20 mouse cellular contexts compared by ENCODE assay signal in the genomic region with DNA sequence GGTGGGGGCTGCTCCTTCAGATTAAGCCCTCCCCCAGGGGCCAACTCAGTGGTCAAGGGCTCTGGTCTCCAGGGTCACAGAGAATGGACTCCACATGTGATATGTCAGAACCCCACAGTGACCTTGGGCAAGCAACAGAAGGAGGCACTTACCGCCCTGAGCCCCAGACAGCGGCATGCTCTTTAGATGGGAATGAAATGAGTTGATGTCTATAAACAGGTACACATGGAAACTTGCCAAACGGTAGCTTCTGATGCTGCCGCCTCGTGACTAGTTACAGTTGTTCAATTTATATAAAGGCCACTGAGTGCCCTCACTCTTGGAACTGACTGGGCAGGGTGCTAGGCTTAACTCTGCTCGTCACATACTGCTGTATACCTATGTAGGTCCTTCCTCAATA.
DNase-seq lines count a peak whose midpoint lies in the region; ATAC-seq and TF ChIP-seq lines count a peak whose summit lies in the region.
"Had no signal": no experiment of that assay in that cellular context is flagged by ENCODE, and none has a peak within 500 bp of the region (broad histone marks: within the 10 kb centered on the region; RNA-seq: fewer than 3 reads in every experiment).

No protein-coding gene starts in this region.

- ATAC-seq in hindbrain, embryonic 13.5 days (ENCODE audit: low FRiP score): no peak
- no peak for ATAC-seq in hindbrain, postnatal 0 days
- ATAC-seq in heart, embryonic 14.5 days (ENCODE audit: insufficient number of reproducible peaks, insufficient read depth, low FRiP score, low read depth): peak; percentile 65; the same call in 1 of the 2 replicates
- ATAC-seq: forebrain, embryonic 16.5 days; midbrain, embryonic 13.5 days had no signal

- H3K4me3 ChIP-seq in hindbrain, embryonic 13.5 days: no peak overlapping the region
- no peak overlapping the region for H3K4me3 ChIP-seq in hindbrain, postnatal 0 days (ENCODE audit: low read length)
- no peak overlapping the region for H3K4me3 ChIP-seq in embryonic facial prominence, embryonic 10.5 days
- no peak overlapping the region for H3K4me3 ChIP-seq in heart, embryonic 14.5 days (ENCODE audit: control insufficient read depth in 1 of 2, insufficient read depth in 1 of 2, low read depth in 1 of 2, low read length in 2 of 2)
- H3K4me3 ChIP-seq: lung, embryonic 15.5 days; midbrain, embryonic 13.5 days had no signal

- no peak overlapping the region for H3K4me2 ChIP-seq in hindbrain, embryonic 13.5 days
- no peak overlapping the region for H3K4me2 ChIP-seq in hindbrain, postnatal 0 days (ENCODE audit: low read depth, low read length)
- H3K4me2 ChIP-seq in heart, embryonic 14.5 days (ENCODE audit: low read length): no peak overlapping the region
- H3K4me2 ChIP-seq: lung, embryonic 15.5 days; midbrain, embryonic 13.5 days had no signal

- H3K36me3 ChIP-seq in hindbrain, embryonic 13.5 days: no peaks in the 10 kb centered on the region
- no peaks in the 10 kb centered on the region for H3K36me3 ChIP-seq in hindbrain, postnatal 0 days (ENCODE audit: insufficient read depth, low read length)
- no peaks in the 10 kb centered on the region for H3K36me3 ChIP-seq in embryonic facial prominence, embryonic 10.5 days (replicated peaks)
- no peaks in the 10 kb centered on the region for H3K36me3 ChIP-seq in heart, embryonic 14.5 days (ENCODE audit: control insufficient read depth, insufficient read depth, low read length)
- H3K36me3 ChIP-seq: lung, embryonic 15.5 days; midbrain, embryonic 13.5 days had no signal

- H3K9me3 ChIP-seq in hindbrain, embryonic 13.5 days: no peaks in the 10 kb centered on the region
- no peaks in the 10 kb centered on the region for H3K9me3 ChIP-seq in hindbrain, postnatal 0 days (ENCODE audit: low read length)
- no peaks in the 10 kb centered on the region for H3K9me3 ChIP-seq in embryonic facial prominence, embryonic 10.5 days
- H3K9me3 ChIP-seq in heart, embryonic 14.5 days (ENCODE audit: control insufficient read depth, low read length): no peaks in the 10 kb centered on the region
- H3K9me3 ChIP-seq: lung, embryonic 15.5 days; midbrain, embryonic 13.5 days had no signal

- WGBS in hindbrain, embryonic 13.5 days: 80% methylated on average over 6 of the region's 6 CpGs
- WGBS in hindbrain, postnatal 0 days: 66% methylated on average over 6 of the region's 6 CpGs
- WGBS in embryonic facial prominence, embryonic 10.5 days: 59% methylated on average over 6 of the region's 6 CpGs
- WGBS in heart, embryonic 14.5 days: 29% methylated on average over 6 of the region's 6 CpGs

- H3K9ac ChIP-seq in hindbrain, embryonic 13.5 days: no peak overlapping the region
- no peak overlapping the region for H3K9ac ChIP-seq in hindbrain, postnatal 0 days (replicated peaks; ENCODE audit: low read length)
- 0 out of 2 replicates have a peak overlapping the region, but pooled peaks have one; percentile 34 for H3K9ac ChIP-seq in heart, embryonic 14.5 days (ENCODE audit: low read length)
- H3K9ac ChIP-seq: liver, embryonic 14.5 days; lung, embryonic 15.5 days; midbrain, embryonic 13.5 days had no signal

- H3K4me1 ChIP-seq in hindbrain, embryonic 13.5 days (replicated peaks): peaks cover 72% of the 10 kb centered on the region
- H3K4me1 ChIP-seq in hindbrain, postnatal 0 days (ENCODE audit: insufficient read depth, low read length): peaks cover 10% of the 10 kb centered on the region
- peaks cover 60% of the 10 kb centered on the region for H3K4me1 ChIP-seq in embryonic facial prominence, embryonic 10.5 days
- H3K4me1 ChIP-seq in heart, embryonic 14.5 days (ENCODE audit: control insufficient read depth in 2 of 2, insufficient read depth in 2 of 2, low read length in 2 of 2): peaks cover 30 to 51% of the 10 kb centered on the region in 2 experiments

- peak; percentile 95 for DNase-seq in heart, adult 11 months
- no peak for DNase-seq in heart, adult 8-10 months (ENCODE audit: low spot score)
- DNase-seq in hindbrain, postnatal 0 days (ENCODE audit: low spot score): no peak
- DNase-seq in embryonic facial prominence, embryonic 10.5 days (ENCODE audit: low spot score): peak; percentile 32
- DNase-seq in thymus, postnatal 10 days (ENCODE audit: low spot score in 2 of 2): no peak
- DNase-seq in layer of hippocampus, postnatal 36 days: no peak
- DNase-seq: B cell, adult 2 months; cerebellum, adult 2 months; cerebellum, postnatal 36 days; gastrocnemius, postnatal 36 days; kidney, adult 11 months; lung, postnatal 4 days; thymus, postnatal 36 days had no signal

- H3K27ac ChIP-seq in hindbrain, embryonic 13.5 days: peak overlapping the region; percentile 81
- no peak overlapping the region for H3K27ac ChIP-seq in hindbrain, postnatal 0 days
- peak overlapping the region; percentile 7; the same call in 1 of the 2 replicates for H3K27ac ChIP-seq in embryonic facial prominence, embryonic 10.5 days (replicated peaks)
- peak overlapping the region; percentile 88 to 91 for H3K27ac ChIP-seq in heart, embryonic 14.5 days (replicated peaks in 1 of 2; ENCODE audit: control insufficient read depth in 1 of 2, insufficient read depth in 1 of 2, low read depth in 2 of 2, low read length in 2 of 2)
- H3K27ac ChIP-seq: kidney, postnatal 0 days; liver, embryonic 14.5 days; lung, embryonic 15.5 days; midbrain, embryonic 13.5 days had no signal

- no peak for TF ChIP-seq CTCF in hindbrain, postnatal 0 days (IDR thresholded peaks at IDR 0.05; ENCODE audit: low read depth)

- H3K27me3 ChIP-seq in hindbrain, embryonic 13.5 days: no peaks in the 10 kb centered on the region
- H3K27me3 ChIP-seq in hindbrain, postnatal 0 days (ENCODE audit: insufficient read depth, low read length): no peaks in the 10 kb centered on the region
- H3K27me3 ChIP-seq in embryonic facial prominence, embryonic 10.5 days (replicated peaks; ENCODE audit: low read depth, poor library complexity, severe bottlenecking): no peaks in the 10 kb centered on the region
- no peaks in the 10 kb centered on the region for H3K27me3 ChIP-seq in heart, embryonic 14.5 days (ENCODE audit: control insufficient read depth, insufficient read depth, low read length)
- H3K27me3 ChIP-seq: lung, embryonic 15.5 days; midbrain, embryonic 13.5 days had no signal

Comparison
In these comparisons a context has a peak if more than half of its experiments do, and no peak if none do; other contexts are left out.
1. DNase-seq: peak in heart, adult 11 months (single experiment) and embryonic facial prominence, embryonic 10.5 days (single experiment); none in heart, adult 8-10 months (single experiment), hindbrain, postnatal 0 days (single experiment), thymus, postnatal 10 days (0 of 2) and layer of hippocampus, postnatal 36 days (0 of 2).